Mouse (Mus musculus): ENCODE measurements around the gene Rhpn2. TPM values are rescaled to one million over a fixed set of nuclear protein-coding genes. Genes with fewer than 3 reads are reported as not detected.

The Rhpn2 gene
- polyA plus RNA-seq, 1 experiment = 7.4 TPM

DNA sequence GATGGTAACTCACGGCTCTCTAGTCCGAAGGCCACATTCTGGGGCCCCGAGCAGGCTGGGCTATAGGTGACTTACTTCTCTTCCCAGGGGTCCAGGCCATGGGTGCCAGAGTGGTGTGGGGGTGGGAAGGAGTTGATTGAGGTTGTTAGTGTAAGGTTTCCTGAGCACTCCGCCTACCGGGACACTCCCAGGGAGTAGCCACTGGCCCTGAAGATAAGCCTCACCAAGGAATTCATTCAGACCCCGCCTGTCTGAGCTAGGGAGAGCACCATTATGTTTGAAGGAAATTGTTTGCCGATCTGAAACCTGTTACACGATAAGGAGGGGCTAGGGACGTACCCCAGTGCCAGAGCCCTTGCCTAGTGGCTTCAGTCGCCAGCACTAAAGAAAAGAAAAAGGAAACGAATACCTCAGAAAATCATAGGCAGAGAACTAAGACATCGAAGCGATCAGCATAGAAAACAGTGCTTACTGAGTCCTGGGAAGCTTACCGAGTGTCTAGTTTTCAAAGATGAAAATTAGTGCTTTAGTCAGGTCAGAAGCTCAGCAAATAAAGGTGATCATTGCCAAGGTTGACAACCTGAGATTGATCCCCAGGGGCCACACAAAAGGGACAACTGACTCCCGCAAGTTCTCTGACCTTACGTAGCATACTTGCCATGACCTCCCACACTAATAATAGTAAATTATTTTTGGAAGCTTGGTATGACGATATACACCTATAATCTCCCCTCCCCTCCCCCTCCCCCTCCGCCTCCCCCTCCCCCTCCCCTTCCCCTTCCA, 14.1 kb downstream of the Rhpn2 start:
- no peak for DNase-seq (ENCODE audit: low read depth)

GRCm38 (mm10) chr7:35349022-35349421, 15.1 kb downstream of the Rhpn2 start:
- DNase-seq (ENCODE audit: low read depth) = no peak

DNA sequence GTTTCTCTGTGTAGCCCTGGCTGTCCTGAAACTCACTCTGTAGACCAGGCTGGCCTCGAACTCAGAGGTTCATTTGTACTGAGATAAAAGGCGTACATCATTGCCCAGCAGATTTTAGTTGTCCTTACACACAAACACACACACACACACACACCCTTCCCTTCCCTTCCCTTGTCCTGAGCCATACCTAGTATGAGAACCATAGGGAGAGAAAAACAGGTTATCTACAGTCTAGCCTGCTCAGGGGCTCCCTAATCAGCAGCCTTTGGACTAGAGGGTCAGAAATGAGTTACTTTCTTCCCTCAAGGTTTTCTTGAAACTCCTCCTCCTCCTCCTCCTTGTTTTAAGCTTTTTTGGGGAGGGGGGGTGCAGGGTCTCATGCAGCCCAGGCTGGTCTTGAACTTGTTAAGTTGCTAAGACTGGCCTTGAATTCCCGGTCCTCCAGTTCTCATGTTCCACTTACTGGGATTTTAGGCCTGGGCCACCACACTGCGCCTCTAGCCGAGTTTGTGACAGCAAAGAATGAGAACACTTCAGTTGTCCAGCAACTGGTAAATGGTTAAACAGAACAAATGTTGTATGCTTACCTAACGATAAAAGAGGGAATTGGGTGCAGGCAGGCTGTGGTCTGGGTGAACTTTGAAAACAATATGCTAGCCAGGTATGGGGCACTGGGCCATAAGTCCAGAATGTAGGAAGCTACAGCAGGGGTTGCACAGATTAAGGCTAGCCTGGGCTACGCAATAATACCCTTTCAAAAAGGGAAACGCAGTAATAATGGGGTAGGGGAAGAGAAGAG, 16.1 kb downstream of the Rhpn2 start:
- no peak for DNase-seq (ENCODE audit: low read depth)

DNA sequence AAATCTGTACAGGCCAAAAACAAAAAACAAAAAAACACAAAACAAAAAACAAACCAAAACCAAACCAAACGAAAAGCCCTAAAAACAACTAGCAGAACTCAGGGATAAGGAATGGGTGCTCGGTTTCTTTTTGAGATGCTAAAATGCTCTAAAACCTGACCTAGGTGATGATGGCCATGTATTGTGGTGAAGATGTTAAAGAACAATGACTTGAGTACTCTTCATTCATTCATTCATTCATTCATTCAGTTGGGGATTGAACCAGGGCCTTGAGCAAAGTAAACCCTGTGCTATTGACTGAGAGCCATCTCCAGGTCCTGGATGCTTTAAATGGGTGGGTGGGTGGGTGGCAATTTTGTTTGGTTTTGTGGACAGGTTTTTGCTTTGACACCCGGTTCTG, 17.2 kb downstream of the Rhpn2 start:
- DNase-seq (ENCODE audit: low read depth) = no peak

DNA sequence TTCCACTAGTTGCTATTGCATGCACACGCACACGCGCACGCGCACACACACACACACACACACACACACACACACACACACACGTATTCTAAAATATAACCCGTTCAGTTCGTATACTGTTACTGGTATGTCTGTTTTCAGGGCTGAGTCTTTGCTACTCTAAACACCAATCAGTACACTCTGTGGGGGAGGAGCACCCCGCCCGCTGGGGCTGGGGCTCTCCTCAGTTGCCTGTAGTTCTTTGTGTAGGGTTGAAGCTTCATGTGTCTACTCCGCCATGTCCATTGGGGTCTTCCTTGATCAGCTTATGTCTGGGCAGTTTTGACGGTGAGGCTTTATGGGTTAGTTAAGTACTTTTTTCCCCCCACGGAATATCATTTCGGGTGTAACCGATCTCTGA, 19.3 kb downstream of the Rhpn2 start:
- DNase-seq (ENCODE audit: low read depth) = no peak

DNA sequence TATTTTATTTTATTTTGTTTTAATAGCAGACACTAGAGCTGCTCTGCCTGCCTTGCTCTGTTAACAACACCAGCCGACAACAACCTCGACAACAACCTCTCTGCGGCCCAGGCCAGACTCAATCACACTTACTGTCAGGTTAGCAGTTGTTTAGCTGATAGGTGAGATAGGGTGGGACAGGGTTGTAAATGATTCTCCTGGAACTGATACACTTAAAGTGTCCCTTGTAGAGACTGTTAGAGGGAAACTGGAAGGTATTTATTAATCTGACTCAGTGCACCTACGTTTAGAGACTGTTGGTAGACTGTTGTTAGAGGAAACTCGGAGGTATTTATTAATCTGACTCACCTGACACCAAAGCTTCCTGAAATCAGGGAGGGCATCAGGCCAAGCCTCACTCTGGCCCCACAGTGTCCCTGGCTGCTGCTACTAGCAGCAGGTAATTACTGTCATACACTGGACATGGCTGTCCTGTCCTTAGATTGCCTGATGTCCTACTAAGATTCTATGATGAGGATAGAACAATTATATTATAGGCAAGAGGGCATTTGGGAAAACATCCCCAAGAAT, 21.4 kb downstream of the Rhpn2 start:
- DNase-seq (ENCODE audit: low read depth) = no peak

GRCm38 (mm10) chr7:35357621-35358020, 23.7 kb downstream of the Rhpn2 start:
- DNase-seq (ENCODE audit: low read depth) = no peak

DNA sequence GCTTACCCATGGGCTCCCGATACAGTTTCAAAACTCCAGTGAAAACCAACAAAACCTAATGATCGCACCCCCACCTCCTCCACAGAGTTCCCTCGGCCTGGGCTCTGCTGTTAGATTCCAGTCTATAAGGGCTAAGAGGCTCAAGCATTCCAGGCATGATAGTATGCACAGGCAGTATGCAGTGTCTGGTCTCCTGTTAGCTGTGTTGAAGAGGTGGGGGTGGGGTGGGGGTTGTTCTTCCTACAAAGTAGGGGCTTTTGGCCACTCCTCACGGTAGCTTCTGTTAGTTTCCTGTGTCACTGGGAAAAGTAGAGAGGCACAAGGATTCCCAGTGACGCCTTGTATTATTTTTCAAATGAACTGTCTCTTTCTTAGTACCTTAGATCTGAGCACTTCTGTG, 28.3 kb downstream of the Rhpn2 start:
- no peak for DNase-seq (ENCODE audit: low read depth)

DNA sequence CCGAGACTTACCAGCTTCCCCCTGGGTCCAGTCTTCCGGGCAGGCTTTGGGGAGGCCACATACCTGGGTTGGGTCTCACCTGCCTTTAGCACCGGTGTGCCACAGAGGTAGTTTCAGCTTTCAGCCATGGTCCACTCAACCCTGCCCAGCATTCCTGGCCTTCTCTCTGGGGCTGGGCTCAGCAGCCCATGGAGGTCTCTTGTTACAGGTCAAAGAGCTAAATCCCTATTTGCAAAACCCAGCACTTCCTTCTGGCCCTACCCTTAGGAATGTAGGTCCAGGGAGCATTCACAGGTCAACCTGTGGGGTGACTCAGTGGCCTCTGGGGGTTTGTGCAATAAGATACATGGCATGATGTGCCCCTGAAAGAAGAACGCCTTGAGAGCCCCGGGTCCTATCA, 28.9 kb downstream of the Rhpn2 start:
- no peak for DNase-seq (ENCODE audit: low read depth)

DNA sequence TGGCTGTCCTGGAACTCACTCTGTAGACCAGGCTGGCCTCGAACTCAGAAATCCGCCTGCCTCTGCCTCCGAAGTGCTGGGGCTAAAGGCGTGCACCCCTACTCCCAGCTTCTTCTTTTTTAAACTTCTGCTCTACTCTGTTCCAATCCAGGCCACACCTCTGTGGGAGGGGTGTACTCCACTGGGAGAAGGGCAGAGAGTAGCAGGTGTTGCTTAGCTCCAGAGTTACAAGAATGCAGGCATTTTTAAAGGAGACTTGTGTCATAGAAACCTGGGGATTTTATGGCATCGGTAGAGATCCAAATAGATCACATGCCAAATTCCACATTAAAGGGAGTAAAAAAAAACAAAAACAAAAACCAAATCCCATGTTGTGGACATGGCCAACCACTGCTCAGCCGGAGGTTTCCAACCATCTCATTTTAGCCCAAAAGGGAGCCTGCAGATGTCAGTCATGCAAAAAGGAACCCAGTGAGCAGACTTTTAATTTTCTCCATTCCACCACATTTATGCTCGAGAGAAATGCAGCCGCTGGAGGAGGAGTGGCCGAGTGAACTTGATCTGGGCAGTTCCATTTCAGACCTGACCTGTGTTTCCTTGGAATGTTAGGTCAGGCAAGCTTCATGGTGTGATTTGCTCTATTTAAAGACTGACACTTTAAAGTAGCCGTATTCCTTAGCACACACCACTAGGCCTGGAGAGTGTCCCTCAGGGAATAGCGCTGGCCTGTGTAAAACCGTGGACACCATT, 31.4 kb downstream of the Rhpn2 start:
- no peak for DNase-seq (ENCODE audit: low read depth)

- DNase-seq (ENCODE audit: low read depth) = no peak
These were observed 37.1 kb downstream of the Rhpn2 start for GRCm38 (mm10) chr7:35371096-35371495.

DNA sequence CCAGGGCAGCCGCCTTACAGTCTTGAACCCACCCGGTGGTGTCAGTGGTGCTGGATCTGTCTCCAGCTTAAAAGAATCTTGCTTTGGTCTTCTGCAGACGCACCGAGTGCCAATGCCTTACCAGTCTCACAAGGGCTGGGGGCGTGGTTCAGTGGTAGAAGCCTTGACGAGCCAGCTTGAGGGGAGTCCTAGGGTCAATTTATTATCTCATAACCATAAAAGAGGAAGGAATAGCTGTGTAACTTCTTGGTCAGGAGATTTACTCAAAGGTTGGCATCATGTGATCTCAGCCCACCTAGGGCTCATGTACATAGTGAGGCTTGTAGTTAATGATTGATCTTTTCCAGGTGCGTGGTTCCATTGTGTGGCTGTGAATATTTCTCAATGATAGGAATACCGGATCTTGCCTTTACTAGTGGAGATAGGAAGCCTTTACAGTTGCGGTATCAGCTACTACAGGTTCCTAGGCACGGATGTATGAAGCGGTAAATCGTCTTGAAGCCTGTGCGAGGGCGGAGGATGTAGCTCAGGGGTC, 38.6 kb downstream of the Rhpn2 start:
- DNase-seq (ENCODE audit: low read depth) = no peak

DNA sequence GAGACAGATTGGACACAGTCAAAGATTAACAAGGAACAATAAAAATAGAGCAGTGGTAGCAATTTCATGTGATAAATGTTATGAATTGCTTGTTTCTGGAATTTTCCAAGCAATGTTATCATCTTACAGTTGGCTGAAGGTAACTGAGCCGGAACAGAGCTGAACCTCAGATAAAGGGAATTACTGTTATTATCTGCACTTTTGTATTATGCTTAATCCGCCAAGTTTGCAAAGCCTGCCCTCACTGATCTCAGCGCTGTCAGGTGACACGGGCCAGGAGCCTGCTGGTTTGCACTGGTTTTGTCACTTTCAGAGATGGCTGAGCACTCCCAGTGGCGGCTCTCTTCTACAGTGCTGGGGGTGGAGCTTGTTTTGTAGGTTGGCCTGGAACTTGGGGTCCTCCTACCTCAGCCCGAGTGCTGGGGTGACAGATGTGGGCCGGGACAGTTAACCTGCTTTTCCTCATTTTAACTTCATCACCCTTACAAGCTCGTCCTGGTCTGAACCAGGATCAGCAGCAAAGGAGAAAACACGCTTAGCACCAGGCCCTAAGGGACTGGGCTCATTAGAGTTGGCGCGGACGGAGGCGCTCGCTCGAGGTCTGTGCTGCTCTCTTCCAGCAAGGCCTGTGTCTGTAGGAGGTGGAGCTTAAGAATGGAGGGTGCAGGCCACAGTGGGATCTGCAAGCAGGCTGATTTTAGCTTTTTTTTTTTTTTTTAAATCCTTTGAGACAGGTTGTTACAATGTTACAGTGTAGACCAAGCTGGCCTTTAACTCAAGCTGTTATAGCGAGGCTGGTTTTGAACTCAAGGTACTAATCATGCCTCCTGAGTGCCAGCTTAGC, 39.4 kb downstream of the Rhpn2 start:
- no peak for DNase-seq (ENCODE audit: low read depth)

DNA sequence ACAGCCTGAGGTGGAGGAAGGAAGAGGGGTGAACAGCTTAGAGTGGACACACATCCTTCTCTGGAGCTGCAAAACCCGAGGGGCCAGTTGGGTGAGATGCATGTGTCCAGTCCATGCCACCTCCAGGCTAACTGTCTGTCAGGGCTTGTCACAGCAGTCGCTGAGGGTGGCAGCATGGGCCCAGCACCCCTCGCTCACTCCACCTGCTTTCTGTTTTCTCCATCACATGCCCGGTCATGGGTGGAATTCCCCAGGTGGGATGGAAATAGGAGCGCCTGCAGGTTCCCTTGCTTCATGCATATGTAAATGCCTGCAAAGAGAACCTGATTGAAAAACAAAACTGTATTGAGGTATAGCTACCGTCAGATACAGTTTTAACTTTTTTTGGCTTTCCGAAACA, 40.3 kb downstream of the Rhpn2 start:
- no peak for DNase-seq (ENCODE audit: low read depth)

DNA sequence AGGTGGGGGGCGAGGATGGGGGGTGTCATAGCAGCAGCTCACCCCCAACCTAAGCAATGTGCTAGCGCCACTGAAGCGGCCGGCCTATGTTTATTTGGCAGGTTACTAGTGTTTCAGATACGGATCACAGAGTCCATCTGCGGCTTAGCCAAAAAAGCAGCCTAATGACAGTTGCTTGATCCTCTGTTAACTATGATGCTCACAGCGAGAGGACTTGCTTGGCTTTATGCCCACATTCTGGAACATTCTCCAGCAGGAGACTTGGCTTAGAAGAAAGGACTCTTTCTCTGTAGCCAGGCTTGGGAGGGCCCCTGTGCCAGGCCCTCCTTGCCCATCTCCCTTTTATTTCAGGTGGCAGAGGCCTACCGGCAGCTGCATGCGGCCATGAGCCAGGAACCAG, 42.7 kb downstream of the Rhpn2 start:
- no peak for DNase-seq (ENCODE audit: low read depth)

DNA sequence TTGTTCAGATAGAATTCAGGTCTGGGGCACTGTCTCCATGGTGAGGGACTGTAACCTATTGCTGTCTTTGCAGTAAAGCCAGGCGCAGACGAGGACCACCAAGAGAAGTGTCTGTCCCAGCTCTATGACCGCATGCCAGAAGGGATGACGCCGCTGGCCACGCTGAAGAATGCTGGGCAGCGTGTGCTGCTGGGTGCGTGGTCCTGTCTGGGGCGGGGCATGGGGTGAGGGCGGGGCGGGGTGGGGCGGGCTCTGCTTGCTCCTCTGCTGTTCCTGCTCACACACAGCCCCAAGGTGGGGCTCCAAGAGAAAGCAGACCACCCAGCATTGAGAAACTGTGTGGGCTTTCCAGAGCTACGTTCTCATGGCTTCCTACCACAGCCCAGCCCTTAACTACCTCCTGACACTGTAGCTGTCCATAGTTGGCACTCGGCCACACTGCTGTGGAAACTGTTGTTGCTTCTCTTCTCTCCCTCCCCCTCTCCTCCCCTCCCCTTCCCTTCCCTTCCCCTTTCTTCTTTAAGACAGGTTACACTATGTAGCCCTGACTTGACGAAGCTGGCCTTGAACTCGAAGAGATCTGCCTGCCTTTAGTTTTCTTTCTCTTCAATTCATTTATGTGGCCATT, 45.6 kb downstream of the Rhpn2 start:
- no peak for DNase-seq (ENCODE audit: low read depth)

GRCm38 (mm10) chr7:35380351-35380750, 46.4 kb downstream of the Rhpn2 start:
- DNase-seq (ENCODE audit: low read depth) = no peak

DNA sequence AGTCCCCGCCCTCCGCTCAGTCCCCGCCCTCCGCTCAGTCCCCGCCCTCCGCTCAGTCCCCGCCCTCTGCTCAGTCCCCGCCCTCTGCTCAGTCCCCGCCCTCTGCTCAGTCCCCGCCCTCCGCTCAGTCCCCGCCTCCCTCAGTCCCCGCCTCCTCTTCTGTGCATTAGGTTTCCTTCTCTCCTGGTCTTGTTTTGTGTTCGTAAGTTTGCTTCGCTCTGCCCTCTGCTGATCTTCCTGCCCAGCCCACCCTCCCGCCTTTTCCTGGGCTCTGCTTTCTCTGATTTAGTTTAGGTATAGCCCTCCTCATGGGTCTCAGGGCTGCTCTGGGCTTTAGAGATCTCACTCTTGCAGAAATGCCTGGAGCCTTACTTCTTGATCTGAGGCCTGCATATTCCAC, 47.9 kb downstream of the Rhpn2 start:
- no peak for DNase-seq (ENCODE audit: low read depth)

DNA sequence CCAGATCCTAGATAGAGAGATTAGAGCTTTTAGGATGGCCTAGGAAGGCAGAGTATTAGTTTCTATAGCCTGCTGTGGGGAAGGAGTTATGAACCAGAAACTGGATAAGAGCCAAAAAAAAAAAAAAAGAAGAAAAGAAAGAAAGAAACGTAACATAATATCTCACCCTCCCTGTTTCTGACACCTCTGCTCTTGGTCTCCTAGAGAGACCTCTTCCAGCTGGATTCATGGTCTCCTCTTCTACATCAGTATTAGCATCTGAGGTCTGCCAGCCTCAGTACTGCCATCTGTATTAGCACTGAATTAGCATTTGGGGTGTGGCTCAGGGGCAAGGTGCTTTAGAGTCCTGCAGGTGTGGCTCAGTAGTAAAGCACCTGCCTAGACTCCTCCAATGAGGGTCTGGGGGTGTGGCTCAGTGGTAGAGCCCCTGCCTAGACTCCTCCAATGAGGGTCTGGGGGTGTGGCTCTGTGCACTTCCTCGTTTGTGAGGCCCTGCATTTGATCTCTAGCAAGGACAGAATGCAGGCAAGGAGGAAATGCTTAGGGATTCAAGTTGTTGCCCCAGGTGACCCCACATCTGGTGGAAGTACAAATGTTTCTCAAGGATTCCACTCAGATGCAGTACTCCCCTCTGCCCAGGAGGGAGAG, 48.9 kb downstream of the Rhpn2 start:
- DNase-seq (ENCODE audit: low read depth) = no peak

DNA sequence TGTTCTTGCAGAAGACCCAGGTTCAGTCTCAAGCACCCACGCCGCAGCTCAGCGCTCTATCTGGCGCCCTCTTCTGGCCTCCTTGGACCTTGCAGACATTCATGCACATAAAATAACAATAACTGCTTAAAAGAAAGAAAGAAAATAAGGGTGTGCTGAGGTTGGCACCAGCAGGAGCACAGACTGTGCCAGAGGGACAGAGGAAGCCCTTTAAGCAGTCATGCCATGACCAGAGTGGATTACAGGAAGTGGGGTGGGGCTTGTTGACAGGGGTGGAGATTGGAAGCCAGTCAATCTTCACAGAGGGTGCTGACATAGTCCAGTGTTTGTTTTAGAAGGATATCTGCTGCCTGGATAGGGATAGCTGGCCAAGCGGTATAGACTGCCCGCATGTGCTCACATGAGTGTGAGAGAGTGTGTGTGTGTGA, 52.6 kb downstream of the Rhpn2 start:
- DNase-seq (ENCODE audit: low read depth) = no peak

Data from gonadal fat pad, adult 2 months (tissue).